Mouse (Mus musculus): ENCODE data around the gene Pole3. TPM values are rescaled to one million over a fixed set of nuclear protein-coding genes. Genes with fewer than 3 reads are reported as not detected.
A peak's percentile ranks its signal among the peaks of the same experiment; 100 is the strongest.
"Not testable (repeated sequence)": the region's sequence is repeated elsewhere in the genome, so short reads cannot be mapped to it uniquely, and the experiment has no call there.

Gene Pole3
- polyA plus RNA-seq, 1 experiment from 2014 or later: 62.3 TPM

DNA sequence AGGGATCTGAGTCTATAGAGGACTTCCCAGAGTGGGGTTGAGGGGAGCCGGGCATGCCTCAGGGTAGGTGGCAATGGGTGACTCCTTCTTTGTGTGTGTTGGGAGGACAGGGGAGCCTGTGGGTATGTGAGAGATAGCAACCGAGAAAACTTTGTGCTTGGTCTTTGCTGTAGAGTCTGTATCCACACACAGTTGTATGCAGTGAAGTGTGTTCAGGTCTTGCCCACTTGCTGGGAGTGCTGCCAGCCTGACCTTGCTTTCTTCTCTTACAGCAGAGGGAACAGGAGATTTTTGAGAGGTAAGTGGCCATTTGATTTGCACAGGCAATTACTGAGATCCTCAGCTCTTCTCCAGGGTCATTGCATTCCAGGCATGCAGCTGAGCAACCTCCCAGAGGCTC lies 37.0 kb downstream of the Pole3 start:
- DNase-seq (ENCODE audit: low spot score): no peak

DNA sequence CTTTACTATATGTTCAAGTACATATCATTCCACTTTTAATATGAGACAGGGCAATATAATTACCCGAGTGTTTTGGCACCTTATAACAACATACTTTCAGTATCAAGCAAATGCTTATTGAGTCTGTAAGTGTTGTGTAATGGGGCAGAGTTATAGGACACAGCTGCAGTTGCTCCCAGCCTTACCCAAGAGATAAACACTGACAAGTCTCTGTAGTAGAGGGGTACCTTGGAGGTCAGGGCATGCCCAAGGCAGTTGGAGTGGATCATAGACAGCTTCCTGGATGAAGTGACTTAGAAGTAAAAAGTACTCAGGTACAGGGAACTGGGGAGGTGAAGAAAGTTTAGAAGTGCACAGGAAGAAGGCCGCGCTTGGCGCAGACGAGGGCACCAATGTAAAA lies 37.7 kb downstream of the Pole3 start:
- no peak for DNase-seq (ENCODE audit: low spot score)

DNA sequence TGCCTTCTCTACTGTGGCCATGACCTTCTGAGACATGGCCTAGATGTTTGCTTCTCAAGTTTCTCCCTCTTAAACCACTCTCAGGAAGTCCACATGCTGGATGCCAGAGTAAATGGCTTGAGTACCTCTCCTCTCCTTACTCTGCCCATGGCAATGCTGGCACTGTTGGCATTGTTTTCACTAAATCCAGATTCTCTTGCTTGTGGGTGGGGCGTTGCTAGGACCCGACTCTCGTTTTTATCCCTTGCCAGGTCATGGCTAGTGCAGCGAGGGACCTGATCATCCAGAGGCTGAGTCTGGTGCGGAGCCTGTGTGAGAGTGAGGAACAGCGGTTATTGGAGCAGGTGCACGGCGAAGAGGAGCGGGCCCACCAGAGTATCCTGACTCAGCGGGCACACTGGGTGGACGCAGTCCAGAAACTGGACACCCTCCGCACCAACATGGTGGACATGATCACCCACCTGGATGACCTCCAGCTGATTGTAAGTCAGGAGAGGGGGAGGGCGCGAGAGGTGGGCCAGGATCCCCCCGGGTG lies 38.6 kb downstream of the Pole3 start:
- no peak for DNase-seq (ENCODE audit: low spot score)

DNA sequence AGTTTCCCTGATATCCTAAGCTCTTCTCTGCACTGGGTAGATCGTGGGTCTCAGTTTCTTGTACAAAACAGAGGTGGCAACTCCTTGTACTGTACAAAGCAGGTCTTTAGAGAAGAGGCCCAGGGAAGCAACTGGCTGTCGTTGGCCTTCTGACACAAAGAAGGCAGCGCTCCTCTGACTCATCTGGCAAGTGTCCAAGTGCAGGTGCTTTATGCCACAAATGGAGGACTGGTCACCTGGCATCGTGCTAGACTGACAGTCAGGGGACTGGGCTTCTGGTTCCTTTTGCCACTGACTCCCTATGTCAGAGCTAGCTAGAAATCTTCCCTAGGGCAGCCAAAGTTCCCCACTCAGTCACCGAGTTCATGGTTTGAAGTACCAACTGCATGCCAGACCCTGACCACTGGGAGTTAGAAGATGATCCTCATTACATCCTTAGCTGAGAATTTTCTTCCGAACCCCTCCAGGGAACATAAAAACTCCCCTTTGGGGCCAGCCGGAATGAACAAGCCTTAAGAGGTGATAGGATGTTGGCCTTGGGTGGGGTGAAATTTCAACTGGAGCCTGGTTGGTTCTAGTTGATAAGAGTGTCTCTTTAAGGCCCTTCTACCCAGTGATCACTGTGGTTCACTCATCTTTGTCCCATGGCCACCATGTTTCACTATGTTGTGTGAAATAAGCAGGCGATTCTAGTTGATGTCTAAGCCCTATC lies 39.3 kb downstream of the Pole3 start:
- DNase-seq (ENCODE audit: low spot score): no peak

DNA sequence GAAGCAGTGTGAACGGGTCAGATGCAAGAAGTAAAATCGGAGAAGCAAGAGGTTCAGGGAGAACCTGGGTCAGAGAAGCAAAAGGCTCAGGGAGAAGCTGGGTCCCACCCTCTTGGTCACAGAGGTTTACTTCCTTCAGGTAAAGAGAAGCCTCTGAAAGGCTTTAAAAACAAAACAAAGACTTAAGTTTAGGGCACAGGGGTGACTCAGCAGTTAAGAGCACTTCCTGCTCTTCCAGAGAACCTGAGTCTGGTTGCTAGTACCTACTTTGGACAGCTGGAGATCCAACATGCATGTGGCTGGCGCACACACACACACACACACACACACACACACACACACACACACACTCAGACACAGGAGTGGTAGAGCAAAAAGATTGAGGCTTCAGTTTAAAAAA lies 39.9 kb downstream of the Pole3 start:
- DNase-seq (ENCODE audit: low spot score): peak; percentile 56

DNA sequence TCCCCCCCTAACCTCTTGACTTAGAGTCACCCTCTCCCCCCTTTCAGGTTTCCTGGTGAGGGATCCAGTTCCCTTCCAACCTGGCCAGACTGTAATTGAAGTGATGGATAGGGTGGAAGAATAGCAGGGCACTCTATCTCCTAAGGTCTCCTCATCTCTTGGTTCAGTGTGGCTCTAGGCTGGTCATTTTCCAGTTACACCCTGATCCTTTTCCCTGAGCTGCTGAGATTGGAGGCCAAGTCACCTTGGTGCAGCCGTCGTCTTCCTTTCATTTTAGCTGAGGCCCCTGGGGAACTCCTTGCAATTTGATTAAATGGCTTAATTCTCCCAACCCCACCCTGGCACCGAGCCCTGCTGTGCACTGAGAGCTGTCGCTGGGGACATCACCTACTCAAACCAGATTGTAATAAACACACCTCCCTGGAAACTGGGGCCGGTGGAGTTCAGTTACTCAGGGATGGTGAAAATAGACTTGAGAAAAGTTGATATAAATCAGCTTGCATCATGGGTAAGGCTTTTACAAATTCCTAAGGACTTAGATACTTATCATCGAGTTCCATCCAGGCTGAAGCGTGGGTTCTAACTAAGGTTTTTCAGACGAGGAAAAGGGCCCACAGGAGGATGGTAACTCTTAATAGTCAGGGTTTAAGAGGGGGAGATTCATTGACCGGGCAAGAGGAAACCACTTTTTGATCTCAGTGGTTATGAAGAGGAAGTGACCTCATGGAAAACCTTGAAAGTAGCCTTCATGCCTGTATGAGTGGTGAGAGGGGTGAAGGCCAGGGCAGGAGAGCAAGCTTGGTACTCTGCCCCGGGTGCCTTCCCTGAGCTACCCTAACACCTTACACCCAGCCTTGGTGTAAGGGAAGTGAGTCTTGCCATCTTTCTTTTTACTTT lies 43.9 kb downstream of the Pole3 start:
- no peak for DNase-seq (ENCODE audit: low spot score)

DNA sequence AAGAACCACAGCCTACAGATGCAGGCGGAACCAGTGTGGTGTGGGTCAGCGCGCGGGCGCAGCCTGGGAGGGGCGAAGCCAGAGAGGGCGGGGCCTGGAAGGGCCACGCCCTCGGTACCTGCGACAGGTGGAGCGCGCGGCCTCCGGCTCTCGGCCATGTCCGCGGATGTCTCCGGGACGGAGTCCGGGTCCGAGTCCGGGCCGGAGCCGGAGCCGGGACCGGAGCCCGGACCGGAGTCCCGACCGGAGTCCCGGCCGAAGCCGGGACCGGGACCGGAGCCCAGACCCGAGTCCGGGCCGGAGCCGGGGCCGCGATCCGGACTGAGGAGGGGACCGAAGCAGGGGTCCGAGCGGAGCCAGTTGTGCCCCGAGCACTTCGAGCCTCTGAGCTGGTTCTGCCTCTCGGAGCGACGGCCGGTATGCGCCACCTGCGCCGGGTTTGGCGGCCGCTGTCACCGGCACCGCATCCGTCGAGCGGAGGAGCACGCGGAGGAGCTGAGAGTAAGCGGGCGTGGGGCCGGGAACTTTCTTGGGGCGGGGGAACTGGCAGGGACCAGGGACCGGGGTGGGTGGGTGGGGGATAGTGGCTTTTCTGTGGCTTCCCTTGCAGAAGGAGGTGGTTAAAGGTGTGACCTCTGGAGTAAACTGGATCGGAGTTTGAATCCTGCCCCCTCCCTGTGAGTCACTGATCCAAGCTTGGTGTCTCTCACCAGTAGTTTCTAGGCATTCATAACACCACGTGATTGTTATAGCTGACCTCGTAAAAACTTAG lies 44.7 kb downstream of the Pole3 start, which contains the start of gene Bspry:
Bspry (plus strand) TSS at position 117 of the 772 bp plus-strand sequence.
- DNase-seq (ENCODE audit: low spot score): peak; percentile 60

DNA sequence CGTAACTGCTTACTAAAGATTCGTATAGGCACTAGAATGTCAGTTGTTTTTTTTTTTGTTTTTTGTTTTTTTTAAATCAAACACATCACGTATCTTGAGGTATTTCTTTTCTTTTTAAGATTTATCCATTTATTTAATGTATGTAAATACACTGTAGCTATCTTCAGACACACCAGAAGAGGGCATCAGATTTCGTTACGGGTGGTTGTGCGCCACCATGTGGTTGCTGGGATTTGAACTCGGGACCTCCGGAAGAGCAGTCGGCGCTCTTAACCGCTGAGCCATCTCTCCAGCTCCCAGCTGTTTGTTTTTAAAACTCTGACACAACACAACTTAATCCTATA lies 45.3 kb downstream of the Pole3 start:
- not testable (repeated sequence) for DNase-seq (ENCODE audit: low spot score)

DNA sequence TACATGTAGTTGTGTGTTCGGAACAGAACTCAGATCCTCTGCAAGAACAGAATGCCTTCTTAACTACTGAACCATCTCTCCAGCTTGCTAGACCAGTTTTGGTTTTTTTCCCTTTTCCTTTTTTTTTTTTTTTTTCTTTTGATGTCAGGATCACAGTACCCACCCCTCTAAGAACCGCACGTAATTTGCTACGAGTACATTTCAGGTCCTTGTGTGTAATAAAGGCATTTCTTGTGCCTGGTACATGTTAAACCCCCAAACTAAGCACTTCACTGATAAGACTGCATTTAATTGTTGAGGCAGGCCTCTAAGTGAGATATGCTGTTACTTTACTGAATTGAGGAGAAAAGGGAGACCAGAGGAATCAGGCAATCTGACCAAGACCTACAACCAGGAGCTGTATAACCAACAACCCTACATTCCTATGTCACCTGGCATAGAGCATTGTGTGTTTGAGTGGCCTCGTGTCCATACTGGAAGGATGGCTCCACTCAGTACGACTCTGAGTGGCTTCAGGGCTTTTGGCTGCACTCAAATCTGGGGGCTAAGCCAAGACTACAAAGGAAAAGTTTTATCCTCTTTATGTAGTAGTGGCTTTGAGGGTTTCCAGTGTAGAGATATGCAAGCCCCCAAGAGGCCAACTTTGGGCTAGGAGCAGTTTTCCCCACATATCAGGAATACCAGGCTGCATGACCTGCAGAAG lies 47.2 kb downstream of the Pole3 start:
- no peak for DNase-seq (ENCODE audit: low spot score)

DNA sequence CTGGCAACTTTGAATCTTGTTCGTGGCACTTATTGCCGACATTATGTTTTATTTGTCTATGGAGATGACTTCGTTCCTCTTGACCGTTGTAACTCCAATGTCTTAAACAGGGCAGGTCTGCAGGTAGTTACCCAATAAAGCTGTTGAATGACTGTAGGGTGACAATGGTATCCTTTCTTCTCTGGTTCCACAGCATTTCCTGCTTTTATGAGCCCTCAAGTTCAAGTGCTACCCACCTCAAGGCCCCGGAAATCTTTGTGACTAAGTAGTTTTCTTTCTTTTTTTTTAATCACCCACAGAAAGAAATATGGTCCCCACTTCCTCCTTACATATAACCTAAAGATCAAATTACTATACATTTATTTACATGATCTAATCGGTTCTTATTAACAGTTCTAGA lies 49.1 kb downstream of the Pole3 start:
- peak; percentile 75 for DNase-seq (ENCODE audit: low spot score)

DNA sequence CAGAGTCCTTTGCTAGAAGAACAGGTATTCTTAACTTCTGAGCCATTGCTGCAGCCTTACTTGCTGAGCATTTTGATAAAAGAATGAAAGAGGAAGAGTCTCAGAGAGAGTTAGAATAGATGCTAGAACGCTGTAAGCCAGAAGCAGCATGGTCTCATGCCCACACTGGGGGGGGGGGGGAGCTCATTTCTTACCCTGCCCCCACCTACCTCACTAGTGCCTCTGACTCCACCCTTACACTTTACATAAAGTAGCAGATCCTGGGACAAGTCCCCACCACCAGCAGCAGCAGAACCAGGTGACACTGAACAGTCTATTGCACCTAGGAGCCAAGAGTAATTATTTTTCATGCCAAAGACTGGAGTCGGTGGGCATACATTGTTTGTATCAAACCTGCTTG lies 49.7 kb downstream of the Pole3 start:
- DNase-seq (ENCODE audit: low spot score): peak; percentile 22

Other genes with a start within 250 kb of the Pole3 start
- 24.0 and 30.5 TPM in 2 replicates for gene Fkbp15, start 164.5 kb downstream of the Pole3 start, polyA plus RNA-seq (2015; fragmentation: Nextera tagmentation; extraction: Ambion mirVana)
- 20.1 and 20.2 TPM in 2 replicates for gene Slc31a1, start 164.3 kb downstream of the Pole3 start, polyA plus RNA-seq (2015; fragmentation: Nextera tagmentation; extraction: Ambion mirVana)
- gene Cdc26, start 116.4 kb downstream of the Pole3 start, polyA plus RNA-seq (2015; fragmentation: Nextera tagmentation; extraction: Ambion mirVana): 169 and 172 TPM in 2 replicates
- 20.9 and 22.7 TPM in 2 replicates for gene Prpf4, start 116.3 kb downstream of the Pole3 start, polyA plus RNA-seq (2015; fragmentation: Nextera tagmentation; extraction: Ambion mirVana)
- 1.7 and 2.0 TPM in 2 replicates for gene Rnf183, start 89.8 kb downstream of the Pole3 start, polyA plus RNA-seq (2015; fragmentation: Nextera tagmentation; extraction: Ambion mirVana)
- gene Wdr31, start 54.2 kb downstream of the Pole3 start, polyA plus RNA-seq (2015; fragmentation: Nextera tagmentation; extraction: Ambion mirVana): 3.8 and 4.0 TPM in 2 replicates
- gene Bspry, start 45.0 kb downstream of the Pole3 start, polyA plus RNA-seq (2015; fragmentation: Nextera tagmentation; extraction: Ambion mirVana): 10.6 TPM in 2 replicates
- 7.0 and 7.5 TPM in 2 replicates for gene Hdhd3, start 21.6 kb downstream of the Pole3 start, polyA plus RNA-seq (2015; fragmentation: Nextera tagmentation; extraction: Ambion mirVana)
- 52.8 and 54.4 TPM in 2 replicates for gene Alad, start 5.2 kb downstream of the Pole3 start, polyA plus RNA-seq (2015; fragmentation: Nextera tagmentation; extraction: Ambion mirVana)
- gene 4933430I17Rik, start 301 bp upstream of the Pole3 start, polyA plus RNA-seq (2015; fragmentation: Nextera tagmentation; extraction: Ambion mirVana): 0.32 and 0.49 TPM in 2 replicates
- 14.7 and 18.0 TPM in 2 replicates for gene Rgs3, start 34.8 kb upstream of the Pole3 start, polyA plus RNA-seq (2015; fragmentation: Nextera tagmentation; extraction: Ambion mirVana)